Mouse (Mus musculus): Measurements from ENCODE around the gene Slf2. TPM values are rescaled to one million over a fixed set of nuclear protein-coding genes. Genes with fewer than 3 reads are reported as not detected.

Gene Slf2
- polyA plus RNA-seq, 1 experiment from 2014 or later = 26.7 TPM

DNA sequence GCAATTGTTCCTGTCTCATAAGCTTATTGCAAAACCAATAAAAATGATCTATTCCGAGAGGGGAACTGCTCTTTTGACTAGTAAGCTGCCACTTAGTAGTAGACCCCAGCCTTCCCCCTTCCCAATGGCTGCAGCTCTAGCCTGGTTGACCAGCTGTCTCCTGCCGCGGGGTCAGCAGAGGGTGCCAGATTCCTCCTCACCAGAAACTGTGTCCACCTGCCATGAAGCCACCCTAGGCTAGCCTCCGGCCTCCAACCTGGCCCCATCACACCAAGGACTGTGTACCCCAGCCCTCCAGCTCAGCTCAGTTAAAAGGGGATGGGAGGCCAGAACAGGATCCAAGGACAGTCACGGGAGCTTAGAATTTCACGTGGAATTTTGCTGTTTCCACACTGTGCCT, 34.5 kb upstream of the Slf2 start:
- H3K27me3 ChIP-seq (replicated peaks; ENCODE audit: control insufficient read depth, insufficient read depth, low read length) = peaks cover 14% of the 10 kb centered on the region
- H3K9ac ChIP-seq (ENCODE audit: low read depth, low read length) = no peak overlapping the region
- WGBS = 64% methylated on average over 6 of the region's 6 CpGs
- no peak for ATAC-seq
- H3K4me3 ChIP-seq (ENCODE audit: low read length) = no peak overlapping the region
- H3K36me3 ChIP-seq (ENCODE audit: control insufficient read depth, insufficient read depth, low read length) = no peaks in the 10 kb centered on the region
- H3K4me1 ChIP-seq (ENCODE audit: control insufficient read depth, insufficient read depth, low read depth, low read length) = peaks cover 19% of the 10 kb centered on the region
- no peak overlapping the region for H3K4me2 ChIP-seq (ENCODE audit: low read length)
- H3K27ac ChIP-seq (ENCODE audit: low read depth, low read length) = no peak overlapping the region
- no peaks in the 10 kb centered on the region for H3K9me3 ChIP-seq (ENCODE audit: control insufficient read depth, low read length)

DNA sequence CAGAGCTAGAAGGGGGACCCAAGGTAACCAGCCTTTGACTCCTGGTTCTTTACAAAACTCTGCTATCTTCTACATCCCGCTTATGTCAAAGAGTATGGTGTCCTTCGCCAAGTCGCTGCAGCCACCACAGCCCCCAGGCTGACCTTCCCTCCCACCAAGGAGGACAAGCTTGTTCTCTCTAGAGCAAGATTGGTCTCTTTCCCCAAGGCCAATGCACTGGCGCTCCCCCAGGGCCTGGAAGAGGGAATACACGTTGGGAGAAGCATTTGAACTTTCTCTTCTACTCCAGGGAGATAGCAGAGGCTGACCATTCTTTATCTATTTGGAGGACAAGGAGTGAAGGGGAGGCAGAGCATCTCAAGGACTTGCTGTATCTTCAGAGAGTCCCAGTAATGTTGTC, 33.4 kb upstream of the Slf2 start:
- Histone ChIP-seq H3K4me2 (ENCODE audit: low read length) (no peak overlapping the region), H3K27me3 (replicated peaks; ENCODE audit: control insufficient read depth, insufficient read depth, low read length) (peaks cover 14% of the 10 kb centered on the region), H3K9ac (ENCODE audit: low read depth, low read length) (no peak overlapping the region), H3K4me3 (ENCODE audit: low read length) (no peak overlapping the region), H3K9me3 (ENCODE audit: control insufficient read depth, low read length) (no peaks in the 10 kb centered on the region), H3K36me3 (ENCODE audit: control insufficient read depth, insufficient read depth, low read length) (no peaks in the 10 kb centered on the region), H3K27ac (ENCODE audit: low read depth, low read length) (no peak overlapping the region), H3K4me1 (ENCODE audit: control insufficient read depth, insufficient read depth, low read depth, low read length) (peaks cover 19% of the 10 kb centered on the region)
- ATAC-seq = no peak
- WGBS = 81% methylated on average over 5 of the region's 5 CpGs

DNA sequence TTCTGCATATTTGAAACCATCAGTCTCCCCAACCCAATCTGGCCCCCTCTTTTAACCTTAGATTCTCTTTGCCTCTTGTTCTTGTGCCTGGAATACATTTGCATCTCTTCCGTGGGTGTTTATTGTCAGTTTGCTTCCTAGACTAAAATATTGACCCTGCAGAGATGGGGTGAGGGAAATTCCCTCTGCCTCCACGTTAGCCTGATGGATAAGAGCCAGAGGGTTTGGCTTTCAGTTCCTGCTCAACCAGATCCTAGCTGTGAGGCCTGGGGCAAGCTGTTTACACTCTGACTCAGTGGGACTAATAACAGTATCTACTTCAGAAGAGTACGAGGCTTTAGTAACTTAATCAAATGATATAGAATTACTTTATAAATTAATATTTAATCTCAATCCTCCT, 32.3 kb upstream of the Slf2 start:
- Histone ChIP-seq H3K27me3 (replicated peaks; ENCODE audit: control insufficient read depth, insufficient read depth, low read length) (peaks cover 11% of the 10 kb centered on the region), H3K9me3 (ENCODE audit: control insufficient read depth, low read length) (no peaks in the 10 kb centered on the region), H3K4me1 (ENCODE audit: control insufficient read depth, insufficient read depth, low read depth, low read length) (peaks cover 11% of the 10 kb centered on the region), H3K27ac (ENCODE audit: low read depth, low read length) (no peak overlapping the region), H3K36me3 (ENCODE audit: control insufficient read depth, insufficient read depth, low read length) (no peaks in the 10 kb centered on the region), H3K4me2 (ENCODE audit: low read length) (no peak overlapping the region), H3K4me3 (ENCODE audit: low read length) (no peak overlapping the region), H3K9ac (ENCODE audit: low read depth, low read length) (no peak overlapping the region)
- 41% methylated on average over 3 of the region's 3 CpGs for WGBS
- ATAC-seq = no peak

DNA sequence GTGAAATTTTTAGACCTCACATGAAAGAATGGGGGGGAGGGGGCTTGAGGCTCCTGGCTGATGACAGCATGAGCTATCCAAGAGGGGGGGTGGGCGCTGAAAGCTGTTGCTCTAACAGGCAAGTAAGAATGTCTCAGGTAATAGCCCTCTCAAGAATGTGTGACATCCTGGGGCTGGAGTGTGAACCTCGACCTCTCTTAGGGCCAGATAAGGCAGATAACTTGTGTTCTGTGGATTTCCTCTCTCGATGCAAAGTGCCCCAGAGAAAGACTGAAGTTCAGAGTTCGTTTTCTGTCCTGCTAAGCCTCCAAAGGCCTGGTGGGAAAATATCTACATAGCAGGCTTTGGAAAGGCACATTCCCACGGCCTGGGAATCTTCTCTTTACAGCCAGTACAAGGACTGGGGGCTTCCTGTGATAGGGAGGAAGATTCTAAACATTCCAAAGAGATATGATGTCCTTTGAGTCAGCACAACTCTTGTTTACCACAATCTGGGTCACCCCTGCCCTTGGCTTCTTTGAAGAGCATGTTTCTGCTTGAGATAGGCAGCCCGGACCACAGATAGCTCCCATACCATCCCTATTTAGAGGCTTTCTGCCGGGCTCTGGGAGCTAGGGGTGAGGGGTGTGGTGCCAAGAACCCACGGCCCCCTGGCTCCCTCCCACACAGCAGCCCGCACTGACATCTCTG, 31.7 kb upstream of the Slf2 start:
- Histone ChIP-seq H3K9ac (ENCODE audit: low read depth, low read length) (no peak overlapping the region), H3K27ac (ENCODE audit: low read depth, low read length) (no peak overlapping the region; the same call in 1 of the 2 replicates), H3K27me3 (replicated peaks; ENCODE audit: control insufficient read depth, insufficient read depth, low read length) (peaks cover 11% of the 10 kb centered on the region), H3K4me2 (ENCODE audit: low read length) (no peak overlapping the region), H3K4me3 (ENCODE audit: low read length) (no peak overlapping the region), H3K9me3 (ENCODE audit: control insufficient read depth, low read length) (no peaks in the 10 kb centered on the region), H3K36me3 (ENCODE audit: control insufficient read depth, insufficient read depth, low read length) (no peaks in the 10 kb centered on the region), H3K4me1 (ENCODE audit: control insufficient read depth, insufficient read depth, low read depth, low read length) (peaks cover 11% of the 10 kb centered on the region)
- no peak for ATAC-seq
- 37% methylated on average over 9 of the region's 9 CpGs for WGBS

DNA sequence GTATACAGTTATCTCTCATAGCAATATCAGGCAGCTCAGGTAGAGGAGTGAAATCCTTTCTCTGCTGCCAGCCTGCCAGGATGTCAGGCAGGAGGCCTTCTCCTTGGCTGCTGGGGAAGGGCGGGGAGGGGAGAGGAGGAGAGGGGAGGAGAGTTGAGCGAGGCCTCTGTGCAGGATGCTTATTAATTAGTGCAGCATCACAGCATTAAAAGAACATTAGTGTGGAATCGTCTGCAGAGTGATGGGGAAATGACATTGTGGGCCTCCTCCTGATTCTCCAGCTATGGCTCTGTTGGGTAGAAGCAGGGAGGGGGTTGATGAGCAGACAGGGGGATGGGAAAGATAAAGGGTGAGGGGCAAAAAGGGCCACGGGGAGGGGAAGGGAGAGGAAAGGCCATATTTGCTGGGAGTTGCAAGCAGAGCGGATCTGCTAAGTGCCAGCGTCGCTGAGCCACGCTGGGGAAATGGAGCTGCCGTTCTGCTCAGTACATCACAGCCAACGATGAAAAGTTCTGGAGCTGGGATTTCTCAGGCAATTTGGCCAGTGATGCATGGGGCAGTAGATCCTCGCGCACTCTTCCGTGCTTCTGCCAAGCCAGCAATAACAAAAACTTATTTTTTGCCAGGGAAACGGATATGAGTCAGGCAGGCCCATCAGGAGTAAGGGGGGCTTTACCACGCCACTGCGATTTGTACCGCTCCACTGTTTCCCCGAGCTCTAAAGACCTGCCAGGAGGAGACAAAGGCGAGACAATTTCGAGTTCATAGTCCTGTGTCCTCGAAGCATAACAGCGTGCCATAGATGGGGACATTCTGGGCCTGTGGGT, 30.8 kb upstream of the Slf2 start:
- no peaks in the 10 kb centered on the region for H3K36me3 ChIP-seq (ENCODE audit: control insufficient read depth, insufficient read depth, low read length)
- no peak overlapping the region for H3K4me3 ChIP-seq (ENCODE audit: low read length)
- WGBS = 13% methylated on average over 22 of the region's 22 CpGs
- peaks cover 11% of the 10 kb centered on the region for H3K4me1 ChIP-seq (ENCODE audit: control insufficient read depth, insufficient read depth, low read depth, low read length)
- peak overlapping the region; percentile 57 for H3K27ac ChIP-seq (ENCODE audit: low read depth, low read length)
- no peaks in the 10 kb centered on the region for H3K9me3 ChIP-seq (ENCODE audit: control insufficient read depth, low read length)
- ATAC-seq = peak; percentile 62
- H3K9ac ChIP-seq (ENCODE audit: low read depth, low read length) = 0 out of 2 replicates have a peak overlapping the region, but pooled peaks have one; percentile 9
- peak overlapping the region; percentile 26 for H3K4me2 ChIP-seq (ENCODE audit: low read length)
- peaks cover 11% of the 10 kb centered on the region for H3K27me3 ChIP-seq (replicated peaks; ENCODE audit: control insufficient read depth, insufficient read depth, low read length)

DNA sequence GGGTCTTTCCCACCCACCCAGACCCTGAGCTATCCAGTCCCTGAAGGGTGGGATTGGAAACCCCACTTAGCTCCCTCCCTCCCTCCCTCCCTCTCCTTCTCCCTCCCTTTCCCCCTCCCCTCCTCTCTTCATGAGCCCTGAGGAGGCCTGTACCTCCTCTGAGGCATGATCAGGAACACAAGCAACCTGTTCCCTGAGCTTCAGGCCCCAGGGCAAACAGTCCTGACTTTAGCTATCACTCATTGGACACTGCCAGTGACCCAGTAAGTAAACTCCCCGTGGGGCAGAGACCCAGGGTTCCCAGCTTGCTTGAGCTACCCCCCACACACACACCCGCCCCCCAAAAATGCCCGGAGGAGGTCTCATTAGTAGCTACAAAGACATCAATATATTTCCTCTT, 29.9 kb upstream of the Slf2 start:
- WGBS = 63% methylated on average over 3 of the region's 3 CpGs
- H3K4me2 ChIP-seq (ENCODE audit: low read length) = no peak overlapping the region
- H3K9me3 ChIP-seq (ENCODE audit: control insufficient read depth, low read length) = no peaks in the 10 kb centered on the region
- H3K27ac ChIP-seq (ENCODE audit: low read depth, low read length) = no peak overlapping the region
- H3K36me3 ChIP-seq (ENCODE audit: control insufficient read depth, insufficient read depth, low read length) = no peaks in the 10 kb centered on the region
- H3K9ac ChIP-seq (ENCODE audit: low read depth, low read length) = no peak overlapping the region
- H3K27me3 ChIP-seq (replicated peaks; ENCODE audit: control insufficient read depth, insufficient read depth, low read length) = peaks cover 7% of the 10 kb centered on the region
- peaks cover 11% of the 10 kb centered on the region for H3K4me1 ChIP-seq (ENCODE audit: control insufficient read depth, insufficient read depth, low read depth, low read length)
- H3K4me3 ChIP-seq (ENCODE audit: low read length) = no peak overlapping the region
- no peak for ATAC-seq

DNA sequence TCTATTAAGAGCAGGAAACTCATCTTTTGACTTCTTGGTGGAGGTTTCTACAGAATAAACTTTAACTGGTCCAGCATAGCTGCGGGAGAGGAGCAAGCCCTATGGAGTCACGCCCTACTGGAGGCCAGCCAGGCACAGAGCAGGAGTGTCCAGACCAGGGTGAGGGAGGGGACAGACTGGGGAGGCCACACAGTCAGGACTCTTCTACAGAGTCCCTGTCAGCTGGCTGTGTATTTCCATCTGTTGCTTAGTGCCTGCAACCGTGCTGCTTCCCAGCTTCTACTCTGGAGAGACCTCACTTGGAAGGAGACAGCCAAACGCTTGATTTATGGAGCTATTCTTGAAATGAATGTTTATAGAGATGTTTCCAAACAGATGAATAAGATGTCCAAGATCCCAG, 28.6 kb upstream of the Slf2 start:
- Histone ChIP-seq H3K9ac (ENCODE audit: low read depth, low read length) (no peak overlapping the region), H3K4me1 (ENCODE audit: control insufficient read depth, insufficient read depth, low read depth, low read length) (peaks cover 11% of the 10 kb centered on the region), H3K27me3 (replicated peaks; ENCODE audit: control insufficient read depth, insufficient read depth, low read length) (no peaks in the 10 kb centered on the region), H3K4me3 (ENCODE audit: low read length) (no peak overlapping the region), H3K9me3 (ENCODE audit: control insufficient read depth, low read length) (no peaks in the 10 kb centered on the region), H3K4me2 (ENCODE audit: low read length) (no peak overlapping the region), H3K36me3 (ENCODE audit: control insufficient read depth, insufficient read depth, low read length) (no peaks in the 10 kb centered on the region), H3K27ac (ENCODE audit: low read depth, low read length) (no peak overlapping the region)
- ATAC-seq = no peak
- WGBS = 76% methylated on average over 4 of the region's 4 CpGs

DNA sequence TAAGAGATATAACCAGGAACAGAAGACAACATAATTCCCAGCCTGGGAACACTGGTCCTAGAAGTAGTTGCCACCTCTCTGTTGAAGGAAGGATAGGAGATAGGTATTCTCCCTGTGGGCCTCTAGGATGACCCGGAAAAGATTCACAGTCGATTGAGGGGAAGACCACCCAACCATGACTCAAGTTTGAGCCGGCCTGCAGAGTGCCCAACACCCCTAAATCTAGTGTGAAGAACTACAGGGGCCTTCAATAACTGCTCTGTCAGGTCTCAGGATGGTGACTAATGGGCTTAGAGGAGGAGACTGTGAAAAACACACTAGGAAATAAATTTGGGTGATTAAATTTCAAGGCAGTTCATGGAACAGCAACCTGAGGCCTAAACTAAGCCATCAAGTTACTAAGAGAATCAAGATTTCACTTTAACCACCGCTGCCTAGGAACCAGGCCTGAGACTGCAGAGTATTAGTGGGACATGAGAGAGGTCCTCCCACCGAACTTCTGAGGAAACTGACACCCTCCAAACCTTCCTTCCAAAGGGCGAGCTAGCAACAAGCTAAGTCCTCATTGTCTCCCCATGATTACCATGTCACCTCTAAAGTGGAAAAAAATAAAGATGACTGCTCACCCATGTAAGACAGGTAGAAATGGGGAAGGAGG, 27.5 kb upstream of the Slf2 start:
- ATAC-seq = no peak
- H3K27me3 ChIP-seq (replicated peaks; ENCODE audit: control insufficient read depth, insufficient read depth, low read length) = no peaks in the 10 kb centered on the region
- no peak overlapping the region for H3K9ac ChIP-seq (ENCODE audit: low read depth, low read length)
- H3K27ac ChIP-seq (ENCODE audit: low read depth, low read length) = no peak overlapping the region
- H3K9me3 ChIP-seq (ENCODE audit: control insufficient read depth, low read length) = no peaks in the 10 kb centered on the region
- H3K36me3 ChIP-seq (ENCODE audit: control insufficient read depth, insufficient read depth, low read length) = no peaks in the 10 kb centered on the region
- H3K4me2 ChIP-seq (ENCODE audit: low read length) = no peak overlapping the region
- no peak overlapping the region for H3K4me3 ChIP-seq (ENCODE audit: low read length)
- peaks cover 19% of the 10 kb centered on the region for H3K4me1 ChIP-seq (ENCODE audit: control insufficient read depth, insufficient read depth, low read depth, low read length)
- WGBS = 68% methylated on average over 6 of the region's 6 CpGs

DNA sequence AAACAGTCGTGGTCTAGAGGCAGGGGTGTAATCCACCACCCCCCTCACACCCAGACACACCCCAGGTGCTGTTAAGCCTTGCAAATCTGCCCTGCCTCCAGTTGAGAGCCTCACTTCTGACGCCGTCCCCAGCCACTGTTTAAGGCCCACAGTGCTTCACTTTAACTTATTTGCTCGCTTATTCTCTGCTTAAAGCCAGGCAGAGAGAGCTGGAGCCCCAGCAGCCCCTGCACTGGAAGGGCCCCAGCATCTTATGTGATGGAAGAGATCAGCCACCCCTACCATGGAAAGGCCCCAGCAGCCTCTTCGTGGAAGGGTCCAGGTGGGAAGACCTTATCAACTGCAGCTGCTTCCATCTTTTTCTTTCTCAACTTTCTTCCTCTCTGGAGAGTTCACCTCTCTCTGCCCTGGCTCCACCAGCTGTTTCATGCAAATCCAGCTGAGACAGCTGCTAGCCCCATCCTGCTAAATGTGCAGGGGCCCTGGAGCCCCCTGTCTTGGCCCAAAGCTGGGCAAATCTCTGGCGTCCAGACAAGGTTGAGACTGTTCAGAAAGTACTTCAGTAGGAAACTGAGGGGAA, 26.7 kb upstream of the Slf2 start:
- H3K9ac ChIP-seq (ENCODE audit: low read depth, low read length) = no peak overlapping the region
- ATAC-seq = no peak
- 50% methylated on average over 6 of the region's 6 CpGs for WGBS
- no peak overlapping the region for H3K27ac ChIP-seq (ENCODE audit: low read depth, low read length)
- peaks cover 20% of the 10 kb centered on the region for H3K4me1 ChIP-seq (ENCODE audit: control insufficient read depth, insufficient read depth, low read depth, low read length)
- no peaks in the 10 kb centered on the region for H3K36me3 ChIP-seq (ENCODE audit: control insufficient read depth, insufficient read depth, low read length)
- H3K9me3 ChIP-seq (ENCODE audit: control insufficient read depth, low read length) = no peaks in the 10 kb centered on the region
- H3K27me3 ChIP-seq (replicated peaks; ENCODE audit: control insufficient read depth, insufficient read depth, low read length) = no peaks in the 10 kb centered on the region
- H3K4me2 ChIP-seq (ENCODE audit: low read length) = no peak overlapping the region
- no peak overlapping the region for H3K4me3 ChIP-seq (ENCODE audit: low read length)
